Mouse (Mus musculus): ENCODE results near the gene Trim44.

GRCm38 (mm10) chr2:102378381-102378780 lies 29.2 kb downstream of the Trim44 start:
- TF ChIP-seq CTCF (IDR thresholded peaks at IDR 0.05; ENCODE audit: low read depth) (no peak), EP300 (IDR thresholded peaks at IDR 0.05; ENCODE audit: low read depth) (no peak)
